Mouse (Mus musculus) heart, postnatal 0 days (tissue): Measurements from ENCODE around the gene Smim5.

Source experiments
- CTCF ChIP-seq: IDR thresholded peaks from 2 replicates; pipeline ENCODE4 v1.5.1; 2016; ENCODE audit warnings: antibody characterized with exemption, control low read depth, low read depth
- EP300 ChIP-seq: IDR thresholded peaks from 2 replicates; pipeline ENCODE4 v1.6.1; 2016; ENCODE audit warnings: antibody characterized with exemption, low read depth

GRCm38 (mm10) chr11:115881002-115881401 lies 18.8 kb upstream of the Smim5 start:
- TF ChIP-seq CTCF (peak; percentile 55), EP300 (no peak)
